Mouse (Mus musculus): Measurements from ENCODE around the gene Arrdc2. TPM values are rescaled to one million over a fixed set of nuclear protein-coding genes. Genes with fewer than 3 reads are reported as not detected.

The Arrdc2 gene
- 9.8 and 11.1 TPM in 2 replicates for polyA plus RNA-seq (2016; fragmentation: Nextera tagmentation; extraction: Ambion mirVana)

DNA sequence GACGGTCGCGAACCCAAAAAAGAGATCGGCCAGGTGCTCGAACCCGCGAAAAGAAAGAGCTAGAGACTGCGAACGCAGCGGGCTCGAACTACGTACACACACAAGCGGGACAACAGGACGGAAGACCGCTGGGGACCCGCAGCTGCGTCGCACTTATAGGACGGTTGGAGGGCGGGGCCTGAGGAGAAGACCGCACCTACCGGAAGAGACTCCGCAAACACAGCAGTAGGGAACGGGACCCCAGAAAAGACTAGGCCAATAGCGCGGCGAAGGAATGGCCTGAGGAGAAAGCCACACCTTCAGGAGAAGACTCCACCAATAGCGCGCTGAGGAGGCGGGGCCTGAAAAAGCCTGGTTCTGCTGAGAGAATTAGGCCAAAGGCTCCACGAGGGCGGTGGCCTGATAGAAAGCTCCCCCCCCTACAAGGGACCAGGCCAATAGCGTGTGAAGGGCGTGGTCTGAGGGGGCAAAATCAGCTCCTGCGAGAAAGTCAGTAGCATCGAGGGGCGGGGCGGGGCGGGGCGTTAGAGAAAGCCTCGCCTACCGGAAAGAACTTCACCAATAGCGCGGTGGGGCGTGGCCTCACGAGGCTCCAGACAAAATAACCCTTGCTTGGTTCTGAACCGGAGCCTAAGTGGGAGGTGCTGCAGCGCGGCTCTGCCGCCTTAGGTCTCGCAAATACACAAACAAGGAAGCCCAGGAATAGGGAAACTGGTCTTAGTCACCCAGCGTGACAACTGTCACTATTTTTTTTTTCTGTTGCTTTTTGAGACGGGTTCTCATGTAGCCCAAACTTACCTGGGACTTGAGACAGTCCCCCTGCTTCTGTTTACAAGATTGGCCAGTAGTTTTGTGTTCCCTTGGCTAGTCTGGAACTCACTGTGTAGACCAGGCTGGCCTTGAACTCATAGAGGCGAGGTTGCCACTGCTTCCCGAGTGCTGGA is at the start of gene Arrdc2:
Gene Arrdc2 (minus strand): TSS at position 313 of the 944 bp plus-strand sequence.
- H3K4me3 ChIP-seq, result peak within 1 kb of the TSS; percentile 64
- H3K9ac ChIP-seq, result peak within 1 kb of the TSS; percentile 74
- no peaks in the 10 kb centered on the region for H3K27me3 ChIP-seq
- peak; percentile 97 for ATAC-seq (ENCODE audit: low FRiP score)
- peaks cover 11% of the 10 kb centered on the region for H3K36me3 ChIP-seq
- H3K27ac ChIP-seq, result peak within 1 kb of the TSS; percentile 79
- WGBS, result 3% methylated on average over 55 of the region's 55 CpGs
- no peaks in the 10 kb centered on the region for H3K9me3 ChIP-seq (replicated peaks)
- peaks cover 12% of the 10 kb centered on the region for H3K4me1 ChIP-seq
- peak within 1 kb of the TSS; percentile 83 for H3K4me2 ChIP-seq (replicated peaks)

DNA sequence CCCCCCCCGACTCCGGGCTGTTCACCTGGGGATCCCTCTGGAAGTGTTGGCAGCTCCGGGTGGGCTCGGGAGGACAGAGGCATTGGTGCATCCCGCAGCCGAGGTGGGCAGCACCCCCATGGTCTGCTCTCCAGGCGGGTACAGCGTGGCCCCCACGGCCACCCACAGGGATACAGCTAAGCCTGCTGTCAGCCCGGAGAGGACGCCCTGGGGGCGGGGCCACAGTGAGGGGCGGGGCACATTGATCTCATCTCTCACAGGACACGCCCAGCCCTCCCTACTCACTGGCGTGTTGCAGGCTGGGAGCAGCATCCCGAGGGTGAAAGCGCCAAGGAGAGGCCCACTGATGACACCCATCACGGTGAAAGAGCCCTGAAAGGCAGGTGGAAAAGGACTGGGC is 48.1 kb upstream of the Arrdc2 start:
- Histone ChIP-seq H3K4me3 (no peak overlapping the region), H3K27me3 (peaks cover 60% of the 10 kb centered on the region), H3K9me3 (replicated peaks) (no peaks in the 10 kb centered on the region; the same call in 1 of the 2 replicates), H3K36me3 (no peaks in the 10 kb centered on the region), H3K4me2 (replicated peaks) (peak overlapping the region; percentile 38), H3K27ac (no peak overlapping the region), H3K4me1 (peaks cover 12% of the 10 kb centered on the region), H3K9ac (no peak overlapping the region)
- ATAC-seq (ENCODE audit: low FRiP score), result peak; percentile 33; the same call in 1 of the 2 replicates
- 1% methylated on average over 14 of the region's 18 CpGs for WGBS

DNA sequence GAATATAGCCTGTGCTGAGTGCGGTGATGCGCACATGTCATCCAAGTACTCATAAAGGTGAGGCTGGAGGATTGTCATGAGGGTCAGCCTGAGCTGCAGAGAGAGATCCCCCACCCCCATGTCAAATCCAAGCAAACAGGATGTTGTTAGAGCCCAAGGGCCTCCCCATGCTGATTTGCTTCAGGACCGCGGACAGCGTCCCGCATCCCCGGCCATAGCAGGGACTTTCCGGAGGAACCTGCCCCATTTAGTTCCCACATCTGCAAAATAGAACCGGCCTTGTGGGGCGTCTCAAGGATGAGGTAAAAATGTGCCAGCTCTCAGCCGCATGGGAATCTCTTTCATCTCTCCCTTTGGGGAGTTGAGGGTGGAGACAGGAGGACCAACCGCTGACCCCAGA is 46.1 kb upstream of the Arrdc2 start:
- Histone ChIP-seq H3K4me3 (no peak overlapping the region), H3K9me3 (replicated peaks) (no peaks in the 10 kb centered on the region), H3K4me2 (replicated peaks) (no peak overlapping the region), H3K27ac (no peak overlapping the region), H3K9ac (no peak overlapping the region), H3K36me3 (no peaks in the 10 kb centered on the region), H3K27me3 (peaks cover 40% of the 10 kb centered on the region), H3K4me1 (peaks cover 5% of the 10 kb centered on the region; the same call in 1 of the 2 replicates)
- no peak for ATAC-seq (ENCODE audit: low FRiP score)
- 17% methylated on average over 12 of the region's 12 CpGs for WGBS

DNA sequence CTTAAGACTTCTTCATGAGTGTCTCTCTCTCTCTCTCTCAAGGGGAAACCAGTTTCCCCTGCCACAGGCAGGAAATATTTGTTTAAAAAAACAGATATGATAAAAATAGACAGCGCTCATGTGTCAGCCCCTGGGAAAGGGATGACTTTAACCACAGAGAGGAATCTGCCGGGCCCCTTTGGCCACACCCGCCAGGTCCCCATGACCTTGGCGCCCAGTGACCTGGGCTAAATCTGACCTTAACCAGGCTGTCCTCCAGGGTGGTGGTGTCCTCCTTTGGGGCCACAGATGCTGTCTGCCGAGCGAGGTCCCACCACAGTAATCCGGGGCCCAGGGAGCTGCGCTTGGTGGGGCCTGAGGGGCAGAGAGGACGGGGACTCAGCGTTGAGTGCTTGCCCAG is 45.2 kb upstream of the Arrdc2 start:
- Histone ChIP-seq H3K9me3 (replicated peaks) (no peaks in the 10 kb centered on the region), H3K4me1 (peaks cover 12% of the 10 kb centered on the region), H3K36me3 (no peaks in the 10 kb centered on the region), H3K4me3 (no peak overlapping the region), H3K27me3 (peaks cover 31% of the 10 kb centered on the region), H3K27ac (no peak overlapping the region), H3K4me2 (replicated peaks) (no peak overlapping the region), H3K9ac (no peak overlapping the region)
- no peak for ATAC-seq (ENCODE audit: low FRiP score)
- 92% methylated on average over 10 of the region's 10 CpGs for WGBS

- H3K36me3 ChIP-seq, result no peaks in the 10 kb centered on the region
- no peak for ATAC-seq (ENCODE audit: low FRiP score)
- no peak overlapping the region for H3K4me2 ChIP-seq (replicated peaks)
- WGBS, result 82% methylated on average over 4 of the region's 4 CpGs
- H3K9ac ChIP-seq, result no peak overlapping the region
- H3K27ac ChIP-seq, result no peak overlapping the region
- H3K9me3 ChIP-seq (replicated peaks), result no peaks in the 10 kb centered on the region
- peaks cover 27% of the 10 kb centered on the region for H3K27me3 ChIP-seq
- peaks cover 12% of the 10 kb centered on the region for H3K4me1 ChIP-seq
- H3K4me3 ChIP-seq, result no peak overlapping the region
Measured at GRCm38 (mm10) chr8:70884186-70884585, 44.7 kb upstream of the Arrdc2 start.

DNA sequence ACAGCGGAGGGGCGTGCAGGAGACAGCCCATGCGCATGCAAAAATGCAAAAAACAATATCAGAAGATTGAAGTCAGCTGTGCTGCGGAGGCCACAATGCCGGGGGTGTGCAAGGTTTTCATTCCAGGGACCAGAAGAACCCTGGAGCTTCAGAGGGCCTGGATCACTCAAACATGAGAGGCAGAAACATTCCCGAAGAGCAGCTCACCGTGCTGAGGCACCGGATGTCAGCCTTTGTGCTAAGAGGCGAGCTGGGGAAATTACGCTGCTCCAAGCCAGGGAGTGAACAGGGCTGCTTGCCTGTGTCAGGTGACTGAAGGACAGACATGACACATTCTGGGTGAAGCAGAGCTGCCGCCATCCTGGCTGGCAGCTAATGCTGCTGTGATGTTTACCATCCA is 41.0 kb upstream of the Arrdc2 start:
- H3K27me3 ChIP-seq, result peaks cover 3% of the 10 kb centered on the region; the same call in 1 of the 2 replicates
- H3K9ac ChIP-seq, result peak overlapping the region; percentile 41
- H3K27ac ChIP-seq, result no peak overlapping the region
- WGBS, result 32% methylated on average over 11 of the region's 11 CpGs
- H3K36me3 ChIP-seq, result no peaks in the 10 kb centered on the region
- peaks cover 8% of the 10 kb centered on the region for H3K4me1 ChIP-seq
- no peaks in the 10 kb centered on the region for H3K9me3 ChIP-seq (replicated peaks)
- ATAC-seq (ENCODE audit: low FRiP score), result no peak
- no peak overlapping the region for H3K4me3 ChIP-seq
- no peak overlapping the region for H3K4me2 ChIP-seq (replicated peaks)

DNA sequence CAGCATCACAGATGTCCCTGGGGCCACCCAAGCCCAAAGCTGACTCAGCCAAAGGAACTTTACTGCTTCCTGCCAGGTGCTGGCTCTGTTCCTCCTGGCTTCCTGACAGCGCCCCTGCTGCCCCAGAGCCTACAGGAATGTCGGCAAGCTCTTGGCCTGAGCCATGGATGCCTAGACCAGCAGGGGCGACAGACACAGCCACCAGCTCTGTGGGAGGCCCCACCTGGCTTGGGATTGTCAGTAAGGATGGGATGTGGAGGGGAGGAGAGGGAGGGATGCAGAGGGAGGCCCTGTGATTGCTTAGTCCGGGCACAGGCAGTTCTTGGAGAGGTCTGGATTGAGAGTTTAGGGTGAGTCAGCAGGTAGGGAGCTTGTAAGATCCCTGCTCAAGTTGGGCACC is 40.6 kb upstream of the Arrdc2 start:
- WGBS, result 8% methylated on average over 4 of the region's 4 CpGs
- H3K36me3 ChIP-seq, result no peaks in the 10 kb centered on the region
- peak overlapping the region; percentile 41 for H3K9ac ChIP-seq
- H3K4me3 ChIP-seq, result no peak overlapping the region
- no peak overlapping the region; the same call in 1 of the 2 replicates for H3K27ac ChIP-seq
- no peak for ATAC-seq (ENCODE audit: low FRiP score)
- no peaks in the 10 kb centered on the region for H3K9me3 ChIP-seq (replicated peaks)
- H3K4me2 ChIP-seq (replicated peaks), result no peak overlapping the region
- peaks cover 3% of the 10 kb centered on the region; the same call in 1 of the 2 replicates for H3K27me3 ChIP-seq
- peaks cover 8% of the 10 kb centered on the region for H3K4me1 ChIP-seq

- H3K27ac ChIP-seq, result no peak overlapping the region
- H3K4me2 ChIP-seq (replicated peaks), result no peak overlapping the region
- no peak for ATAC-seq (ENCODE audit: low FRiP score)
- no peaks in the 10 kb centered on the region; the same call in 1 of the 2 replicates for H3K27me3 ChIP-seq
- H3K4me3 ChIP-seq, result no peak overlapping the region
- no peaks in the 10 kb centered on the region for H3K9me3 ChIP-seq (replicated peaks)
- peaks cover 8% of the 10 kb centered on the region for H3K4me1 ChIP-seq
- no peaks in the 10 kb centered on the region for H3K36me3 ChIP-seq
- WGBS, result 38% methylated on average over 4 of the region's 4 CpGs
- no peak overlapping the region for H3K9ac ChIP-seq
Measured at GRCm38 (mm10) chr8:70879500-70879899, 40.0 kb upstream of the Arrdc2 start.

- Histone ChIP-seq H3K27ac (no peak overlapping the region), H3K4me1 (peaks cover 8% of the 10 kb centered on the region), H3K9me3 (replicated peaks) (no peaks in the 10 kb centered on the region), H3K4me3 (no peak overlapping the region), H3K27me3 (no peaks in the 10 kb centered on the region; the same call in 1 of the 2 replicates), H3K36me3 (no peaks in the 10 kb centered on the region), H3K9ac (no peak overlapping the region), H3K4me2 (replicated peaks) (no peak overlapping the region)
- WGBS, result 47% methylated on average over 2 of the region's 2 CpGs
- ATAC-seq (ENCODE audit: low FRiP score), result no peak
Measured at GRCm38 (mm10) chr8:70878178-70878577, 38.7 kb upstream of the Arrdc2 start.

- WGBS, result 72% methylated on average over 4 of the region's 4 CpGs
- H3K4me2 ChIP-seq (replicated peaks), result no peak overlapping the region
- ATAC-seq (ENCODE audit: low FRiP score), result no peak
Measured at GRCm38 (mm10) chr8:70876382-70876781, 36.9 kb upstream of the Arrdc2 start.

GRCm38 (mm10) chr8:70874441-70874840 is 34.9 kb upstream of the Arrdc2 start:
- WGBS, result 90% methylated on average over 13 of the region's 13 CpGs
- Histone ChIP-seq H3K4me1 (peaks cover 16% of the 10 kb centered on the region), H3K27ac (0 out of 2 replicates have a peak overlapping the region, but pooled peaks have one; percentile 79), H3K9me3 (replicated peaks) (no peaks in the 10 kb centered on the region), H3K36me3 (no peaks in the 10 kb centered on the region), H3K4me2 (replicated peaks) (no peak overlapping the region), H3K4me3 (no peak overlapping the region), H3K9ac (no peak overlapping the region), H3K27me3 (no peaks in the 10 kb centered on the region; the same call in 1 of the 2 replicates)
- ATAC-seq (ENCODE audit: low FRiP score), result no peak

More at GRCm38 (mm10) chr8:70876382-70876781, 36.9 kb upstream of the Arrdc2 start:
- H3K4me3 ChIP-seq, result no peak overlapping the region
- no peaks in the 10 kb centered on the region for H3K36me3 ChIP-seq
- no peaks in the 10 kb centered on the region for H3K9me3 ChIP-seq (replicated peaks)
- H3K27me3 ChIP-seq, result no peaks in the 10 kb centered on the region; the same call in 1 of the 2 replicates
- no peak overlapping the region for H3K9ac ChIP-seq
- peaks cover 19% of the 10 kb centered on the region for H3K4me1 ChIP-seq
- no peak overlapping the region for H3K27ac ChIP-seq

DNA sequence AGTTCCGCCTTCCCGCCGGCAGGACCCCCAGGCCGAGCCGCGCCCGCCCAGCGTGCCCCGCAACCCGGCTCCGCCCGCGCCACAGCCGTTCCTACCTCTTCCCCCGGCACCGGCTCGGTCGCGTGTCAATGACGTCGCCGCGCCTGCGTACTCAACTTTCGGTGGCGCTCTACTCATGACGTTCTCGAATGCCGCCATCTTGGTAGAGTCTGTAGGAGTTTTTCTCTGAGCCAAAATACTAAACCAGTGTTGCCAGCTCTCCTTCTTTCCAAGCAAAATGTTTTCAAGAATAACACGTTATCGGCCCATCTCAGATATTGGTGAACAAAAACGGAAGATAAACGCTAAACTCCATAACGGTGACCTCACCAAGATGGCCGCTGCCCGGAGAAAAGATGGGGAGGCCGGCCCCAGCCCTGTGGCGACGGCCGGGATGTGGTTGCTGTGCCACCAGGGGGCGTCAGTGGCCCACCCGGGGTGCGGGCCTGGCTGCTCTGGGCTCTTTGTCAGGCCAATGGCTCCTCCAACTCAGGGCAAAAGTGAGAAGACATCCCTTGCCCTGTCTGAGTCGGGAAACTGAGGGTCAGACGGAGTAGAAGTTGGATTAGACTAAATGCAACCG is 34.0 kb upstream of the Arrdc2 start, which contains the start of gene Ccdc124:
Gene Ccdc124 (minus strand): TSS at position 572 of the 622 bp plus-strand sequence.
- Histone ChIP-seq H3K4me3 (peak within 1 kb of the TSS; percentile 91), H3K27me3 (no peaks in the 10 kb centered on the region), H3K9ac (peak within 1 kb of the TSS; percentile 85), H3K27ac (peak within 1 kb of the TSS; percentile 79), H3K4me2 (replicated peaks) (peak within 1 kb of the TSS; percentile 91), H3K36me3 (peaks cover 2% of the 10 kb centered on the region; the same call in 1 of the 2 replicates), H3K9me3 (replicated peaks) (no peaks in the 10 kb centered on the region), H3K4me1 (peaks cover 25% of the 10 kb centered on the region)
- ATAC-seq (ENCODE audit: low FRiP score), result peak; percentile 88
- WGBS, result under 1% methylated on average over 46 of the region's 46 CpGs
